Mouse (Mus musculus) cerebellum, adult 2 months (tissue): ENCODE data around the gene Wnt4.

Source experiments
- CTCF ChIP-seq: fragments of 200-500 bp; IDR thresholded peaks from 2 replicates; pipeline ENCODE4 v1.5.1; 2011; ENCODE audit warnings: low read depth, mild to moderate bottlenecking, control low read depth, low read length, moderate library complexity, borderline replicate concordance; ENCODE audit not compliant: insufficient read depth
- POLR2A ChIP-seq: fragments of 200-500 bp; IDR thresholded peaks from 2 replicates; pipeline ENCODE4 v1.6.1; 2011; ENCODE audit warnings: low read length, control low read depth, borderline replicate concordance; ENCODE audit not compliant: insufficient read depth

GRCm38 (mm10) chr4:137339415-137339814 lies 62.1 kb downstream of the Wnt4 start:
- no peak for TF ChIP-seq CTCF
- no peak for TF ChIP-seq POLR2A
